Mouse (Mus musculus) neutrophil, adult 5-6 weeks (primary cell): Measurements from ENCODE around the gene Meis3. TPM values are rescaled to one million over a fixed set of nuclear protein-coding genes. Genes with fewer than 3 reads are reported as not detected.

Experiments used
- ATAC-seq: fragments of 151-379, 151-347 bp; 2 replicates; pipeline ENCODE4 v1.8.0; 2017; ENCODE audit warnings: mild to moderate bottlenecking, moderate TSS enrichment; ENCODE audit not compliant: insufficient number of reproducible peaks, poor library complexity, low FRiP score, severe bottlenecking; ENCODE audit errors: extremely low read depth
- total RNA-seq: library from RNA; stranded (forward); fragments of 200-1000 nt; gene quantifications from 2 replicates; pipeline ENCODE4 v1.2.3, GENCODE M21; 2017

Meis3 gene
- total RNA-seq, 1 experiment from 2014 or later = 4.5 TPM

- no peak for ATAC-seq
These were observed 28.0 kb downstream of the Meis3 start for GRCm38 (mm10) chr7:16202756-16203504.

- no peak for ATAC-seq
These were observed 28.6 kb downstream of the Meis3 start for GRCm38 (mm10) chr7:16203505-16203903.

GRCm38 (mm10) chr7:16204791-16205190, 29.9 kb downstream of the Meis3 start:
- no peak for ATAC-seq

- ATAC-seq = no peak
These were observed 32.2 kb downstream of the Meis3 start for GRCm38 (mm10) chr7:16207076-16207475.

- peak; percentile 63 for ATAC-seq
These were observed 32.6 kb downstream of the Meis3 start for GRCm38 (mm10) chr7:16207496-16207895.

- ATAC-seq = no peak
These were observed 34.1 kb downstream of the Meis3 start for GRCm38 (mm10) chr7:16208781-16209665.

- ATAC-seq = no peak
These were observed 36.0 kb downstream of the Meis3 start for GRCm38 (mm10) chr7:16210862-16211365.

GRCm38 (mm10) chr7:16213196-16213595, 38.3 kb downstream of the Meis3 start:
- ATAC-seq = no peak

GRCm38 (mm10) chr7:16213986-16214385, 39.1 kb downstream of the Meis3 start:
- no peak for ATAC-seq

- ATAC-seq = peak; percentile 93
These were observed 46.8 kb downstream of the Meis3 start, which contains the start of gene Dhx34 for GRCm38 (mm10) chr7:16221582-16222272. Gene Dhx34, minus strand, starts transcription at chr7:16222037.

- ATAC-seq = no peak
These were observed 55.0 kb downstream of the Meis3 start for GRCm38 (mm10) chr7:16229869-16230268.

Other genes starting within 250 kb of the Meis3 start
- 260 and 300 TPM in 2 replicates for gene Nop53, start 229.0 kb upstream of the Meis3 start, total RNA-seq
- 2.1 and 3.1 TPM in 2 replicates for gene Ehd2, start 207.5 kb upstream of the Meis3 start, total RNA-seq
- 11.9 and 12.9 TPM in 2 replicates for gene Bicra, start 127.2 kb upstream of the Meis3 start, total RNA-seq
- gene Zfp541, start 113.3 kb upstream of the Meis3 start, total RNA-seq = 0.61 and 0.70 TPM in 2 replicates
- gene Napa, start 76.6 kb upstream of the Meis3 start, total RNA-seq = 75.3 and 78.1 TPM in 2 replicates
- 12.8 and 16.9 TPM in 2 replicates for gene Kptn, start 55.2 kb upstream of the Meis3 start, total RNA-seq
- gene Slc8a2, start 45.3 kb upstream of the Meis3 start, total RNA-seq = 0.25 TPM in 1 of 2 replicates, not detected in the other
- gene Dhx34, start 46.9 kb downstream of the Meis3 start, total RNA-seq = 12.5 and 12.9 TPM in 2 replicates
- gene C5ar2, start 69.1 kb downstream of the Meis3 start, total RNA-seq = 74.4 and 76.5 TPM in 2 replicates
- 119 and 133 TPM in 2 replicates for gene C5ar1, start 84.5 kb downstream of the Meis3 start, total RNA-seq
- 10.1 and 13.2 TPM in 2 replicates for gene Inafm1, start 98.5 kb downstream of the Meis3 start, total RNA-seq
- gene Ccdc9, start 111.7 kb downstream of the Meis3 start, total RNA-seq = 143 and 164 TPM in 2 replicates
- gene Bbc3, start 133.3 kb downstream of the Meis3 start, total RNA-seq = 7.0 and 7.7 TPM in 2 replicates
- 110 and 123 TPM in 2 replicates for gene Sae1, start 212.7 kb downstream of the Meis3 start, total RNA-seq
- gene Zc3h4, start 225.8 kb downstream of the Meis3 start, total RNA-seq = 35.1 and 45.9 TPM in 2 replicates